Mouse (Mus musculus): ENCODE results near the gene Zfp715. TPM values are rescaled to one million over a fixed set of nuclear protein-coding genes. Genes with fewer than 3 reads are reported as not detected.
"Not testable (repeated sequence)": the region's sequence is repeated elsewhere in the genome, so short reads cannot be mapped to it uniquely, and the experiment has no call there.

Zfp715 gene
- total RNA-seq, 2 experiments from 2014 or later = 13.3 to 17.7 TPM

GRCm38 (mm10) chr7:43309069-43309468, 4.0 kb downstream of the Zfp715 start:
- no peak for ATAC-seq (replicated peaks; ENCODE audit: poor library complexity, severe bottlenecking)

GRCm38 (mm10) chr7:43305235-43305634, 7.9 kb downstream of the Zfp715 start:
- ATAC-seq (replicated peaks; ENCODE audit: poor library complexity, severe bottlenecking) = peak; percentile 6; the same call in 1 of the 2 replicates

DNA sequence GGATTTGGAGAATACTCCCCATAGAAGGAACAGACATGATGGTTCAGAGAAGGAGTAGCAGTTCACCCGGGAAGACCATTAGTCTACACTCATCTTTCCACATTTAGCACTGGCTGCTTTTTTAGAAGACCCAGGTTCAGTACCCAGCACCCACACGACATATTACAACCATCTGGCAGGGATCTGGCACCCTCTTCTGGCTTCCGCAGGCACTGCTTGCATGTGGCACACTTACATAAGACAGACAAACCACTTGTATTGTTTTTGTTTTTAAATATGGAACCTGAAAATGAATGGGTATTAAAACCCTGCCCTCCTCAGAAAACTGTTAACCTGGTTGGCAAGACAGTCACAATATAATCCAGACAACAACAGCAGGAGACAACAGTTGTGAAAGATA, 21.6 kb downstream of the Zfp715 start:
- no peak for ATAC-seq (replicated peaks; ENCODE audit: poor library complexity, severe bottlenecking)

- ATAC-seq (replicated peaks; ENCODE audit: poor library complexity, severe bottlenecking) = peak; percentile 80
These were observed 30.1 kb downstream of the Zfp715 start for GRCm38 (mm10) chr7:43282859-43283595.

GRCm38 (mm10) chr7:43282459-43282858, 30.6 kb downstream of the Zfp715 start:
- no peak for ATAC-seq (replicated peaks; ENCODE audit: poor library complexity, severe bottlenecking)

DNA sequence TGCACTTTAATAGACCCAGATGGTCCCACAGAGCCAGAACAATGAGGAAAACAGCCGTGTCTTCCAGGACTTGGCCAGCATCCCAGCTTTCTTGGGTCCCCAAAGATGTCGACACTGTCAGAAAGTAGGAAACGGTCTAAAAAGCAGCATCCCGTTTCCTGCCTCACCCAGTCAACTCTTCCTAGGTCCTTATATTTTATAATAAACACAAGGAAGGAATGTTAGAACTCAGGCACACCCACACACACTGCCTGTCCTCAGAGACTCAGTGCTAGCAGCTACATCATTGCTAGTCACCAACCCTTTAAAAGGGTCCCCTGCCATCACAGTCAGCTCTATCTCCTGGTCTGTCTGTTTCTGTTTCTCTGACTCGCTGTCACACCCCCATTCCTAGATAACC, 35.7 kb downstream of the Zfp715 start:
- no peak for ATAC-seq (replicated peaks; ENCODE audit: poor library complexity, severe bottlenecking)

- not testable (repeated sequence) for ATAC-seq (replicated peaks; ENCODE audit: poor library complexity, severe bottlenecking)
These were observed 36.9 kb downstream of the Zfp715 start for GRCm38 (mm10) chr7:43276178-43276577.

GRCm38 (mm10) chr7:43273476-43273875, 39.6 kb downstream of the Zfp715 start:
- peak; percentile 96 for ATAC-seq (replicated peaks; ENCODE audit: poor library complexity, severe bottlenecking)

- not testable (repeated sequence) for ATAC-seq (replicated peaks; ENCODE audit: poor library complexity, severe bottlenecking)
These were observed 45.7 kb downstream of the Zfp715 start for GRCm38 (mm10) chr7:43267359-43267758.

GRCm38 (mm10) chr7:43253540-43253939, 59.6 kb downstream of the Zfp715 start:
- no peak for ATAC-seq (replicated peaks; ENCODE audit: poor library complexity, severe bottlenecking)

- ATAC-seq (replicated peaks; ENCODE audit: poor library complexity, severe bottlenecking) = peak; percentile 82
These were observed 62.4 kb downstream of the Zfp715 start for GRCm38 (mm10) chr7:43250718-43251117.

Other genes starting within 250 kb of the Zfp715 start
- not detected in 2 replicates for gene Zfp936, start 199.1 kb downstream of the Zfp715 start, total RNA-seq (2014; fragmentation: Nextera tagmentation)
- not detected in 2 replicates for gene Zfp936, start 199.1 kb downstream of the Zfp715 start, total RNA-seq (2017)
- gene Siglecf, start 38.0 kb upstream of the Zfp715 start, total RNA-seq (2014; fragmentation: Nextera tagmentation) = 11.6 and 16.5 TPM in 2 replicates
- 19.2 and 22.0 TPM in 2 replicates for gene Siglecf, start 38.0 kb upstream of the Zfp715 start, total RNA-seq (2017)
- gene Siglecg, start 94.9 kb upstream of the Zfp715 start, total RNA-seq (2014; fragmentation: Nextera tagmentation) = 11.9 and 27.5 TPM in 2 replicates
- gene Siglecg, start 94.9 kb upstream of the Zfp715 start, total RNA-seq (2017) = 11.8 and 12.6 TPM in 2 replicates
- gene Lim2, start 114.4 kb upstream of the Zfp715 start, total RNA-seq (2014; fragmentation: Nextera tagmentation) = not detected in 2 replicates
- 0.05 TPM in 1 of 2 replicates, not detected in the other for gene Lim2, start 114.4 kb upstream of the Zfp715 start, total RNA-seq (2017)
- gene Nkg7, start 123.8 kb upstream of the Zfp715 start, total RNA-seq (2014; fragmentation: Nextera tagmentation) = 772 and 862 TPM in 2 replicates
- gene Nkg7, start 123.8 kb upstream of the Zfp715 start, total RNA-seq (2017) = 227 and 400 TPM in 2 replicates
- 2.4 TPM in 1 of 2 replicates, not detected in the other for gene Cldnd2, start 127.5 kb upstream of the Zfp715 start, total RNA-seq (2014; fragmentation: Nextera tagmentation)
- gene Cldnd2, start 127.5 kb upstream of the Zfp715 start, total RNA-seq (2017) = 0.52 TPM in 1 of 2 replicates, not detected in the other
- gene Etfb, start 130.8 kb upstream of the Zfp715 start, total RNA-seq (2014; fragmentation: Nextera tagmentation) = 485 and 520 TPM in 2 replicates
- gene Etfb, start 130.8 kb upstream of the Zfp715 start, total RNA-seq (2017) = 676 and 828 TPM in 2 replicates
- gene Gm45233, start 130.8 kb upstream of the Zfp715 start, total RNA-seq (2014; fragmentation: Nextera tagmentation) = 0.43 TPM in 1 of 2 replicates, not detected in the other
- 5.7 TPM in 1 of 2 replicates, not detected in the other for gene Gm45233, start 130.8 kb upstream of the Zfp715 start, total RNA-seq (2017)
- gene Vsig10l, start 149.9 kb upstream of the Zfp715 start, total RNA-seq (2014; fragmentation: Nextera tagmentation) = 5.9 and 10.4 TPM in 2 replicates
- 4.3 and 4.4 TPM in 2 replicates for gene Vsig10l, start 149.9 kb upstream of the Zfp715 start, total RNA-seq (2017)
- gene Iglon5, start 176.8 kb upstream of the Zfp715 start, total RNA-seq (2014; fragmentation: Nextera tagmentation) = not detected in 2 replicates
- not detected in 2 replicates for gene Iglon5, start 176.8 kb upstream of the Zfp715 start, total RNA-seq (2017)
- not detected in 2 replicates for gene 4931406B18Rik, start 192.6 kb upstream of the Zfp715 start, total RNA-seq (2014; fragmentation: Nextera tagmentation)
- gene 4931406B18Rik, start 192.6 kb upstream of the Zfp715 start, total RNA-seq (2017) = not detected in 2 replicates
- gene Cd33, start 231.1 kb upstream of the Zfp715 start, total RNA-seq (2014; fragmentation: Nextera tagmentation) = 4.0 and 5.7 TPM in 2 replicates
- 2.9 and 4.1 TPM in 2 replicates for gene Cd33, start 231.1 kb upstream of the Zfp715 start, total RNA-seq (2017)
- gene Zfp658, start 249.0 kb upstream of the Zfp715 start, total RNA-seq (2014; fragmentation: Nextera tagmentation) = 1.7 and 1.9 TPM in 2 replicates
- 0.98 and 1.5 TPM in 2 replicates for gene Zfp658, start 249.0 kb upstream of the Zfp715 start, total RNA-seq (2017)